Mouse (Mus musculus) MEL (cell line): ENCODE results near the gene Vmn2r23. TPM values are rescaled to one million over a fixed set of nuclear protein-coding genes. Genes with fewer than 3 reads are reported as not detected.
"Not testable (repeated sequence)": the region's sequence is repeated elsewhere in the genome, so short reads cannot be mapped to it uniquely, and the experiment has no call there.

Source experiments
- DNase-seq: peaks from one replicate; pipeline ENCODE4 v3.0.0; 2011; ENCODE audit warnings: low read depth, low spot score
- H3K27ac ChIP-seq: 2 replicates; pipeline ENCODE4 v1.5.1; 2012; ENCODE audit warnings: low read depth, mild to moderate bottlenecking, control low read depth, low read length, moderate library complexity; ENCODE audit not compliant: control insufficient read depth
- H3K27me3 ChIP-seq, 2 experiments: fragments of 150-350 bp in 1 of 2; sonication (generic) in 1 of 2; 2 replicates each; pipeline ENCODE4 v1.6.1; 2012; ENCODE audit warnings: low read length in 2 of 2, mild to moderate bottlenecking in 2 of 2, improper control_type of control experiment in 1 of 2, moderate library complexity in 1 of 2; ENCODE audit not compliant: insufficient read depth in 2 of 2, control insufficient read depth in 1 of 2
- H3K36me3 ChIP-seq, 2 experiments: 2 replicates each; pipeline ENCODE4 v1.6.1; 2012 to 2014; ENCODE audit warnings: low read length in 2 of 2, improper control_type of control experiment in 1 of 2, inconsistent platforms in 1 of 2, mild to moderate bottlenecking in 1 of 2; ENCODE audit not compliant: insufficient read depth in 2 of 2, control insufficient read depth in 1 of 2
- H3K4me1 ChIP-seq, 2 experiments: fragments of 150-350 bp in 1 of 2; sonication (generic) in 1 of 2; 2 replicates each; pipeline ENCODE4 v1.6.1; 2012; ENCODE audit warnings: low read length in 2 of 2, improper control_type of control experiment in 1 of 2, mild to moderate bottlenecking in 1 of 2; ENCODE audit not compliant: insufficient read depth in 2 of 2, control insufficient read depth in 1 of 2
- H3K4me3 ChIP-seq, 2 experiments: fragments of 150-350 bp in 1 of 2; sonication (generic) in 1 of 2; 2 replicates each; pipeline ENCODE4 v1.5.1; 2012; ENCODE audit warnings: low read depth in 2 of 2, low read length in 2 of 2, mild to moderate bottlenecking in 2 of 2, moderate library complexity in 2 of 2, control low read depth in 1 of 2, improper control_type of control experiment in 1 of 2; ENCODE audit not compliant: control insufficient read depth in 1 of 2, insufficient read depth in 1 of 2
- H3K79me2 ChIP-seq: 2 replicates; pipeline ENCODE4 v1.6.1; 2012; ENCODE audit warnings: mild to moderate bottlenecking, low read length, moderate library complexity; ENCODE audit not compliant: control insufficient read depth, poor library complexity, insufficient read depth
- H3K9ac ChIP-seq: 2 replicates; pipeline ENCODE4 v1.6.1; 2012; ENCODE audit warnings: low read depth, mild to moderate bottlenecking, control low read depth, low read length, moderate library complexity; ENCODE audit not compliant: control insufficient read depth, poor library complexity, severe bottlenecking
- H3K9me3 ChIP-seq: fragments of 150-350 bp; sonication (generic); replicated peaks from 2 replicates; pipeline ENCODE4 v1.6.1; 2012; ENCODE audit warnings: mild to moderate bottlenecking, low read length, improper control_type of control experiment, moderate library complexity; ENCODE audit not compliant: insufficient read depth
- BHLHE40 ChIP-seq: IDR thresholded peaks from 2 replicates; pipeline ENCODE4 v1.6.1; 2012; ENCODE audit warnings: low read depth, mild to moderate bottlenecking, inconsistent platforms, low read length, improper control_type of control experiment, borderline replicate concordance
- CHD1 ChIP-seq: IDR thresholded peaks from 2 replicates; pipeline ENCODE4 v1.6.1; 2012; ENCODE audit warnings: low read depth, mild to moderate bottlenecking, inconsistent platforms, low read length, improper control_type of control experiment
- CTCF ChIP-seq, 3 experiments: IDR thresholded peaks in 2 of 3; conservative IDR thresholded peaks in 1 of 3; 2 replicates each; pipeline ENCODE4 v1.5.1; 2011 to 2012; ENCODE audit warnings: low read length in 3 of 3, low read depth in 2 of 3, mild to moderate bottlenecking in 2 of 3, improper control_type of control experiment in 1 of 3, inconsistent platforms in 1 of 3, mixed read lengths in 1 of 3, moderate library complexity in 1 of 3; ENCODE audit not compliant: control insufficient read depth in 1 of 3, insufficient read depth in 1 of 3, poor library complexity in 1 of 3, severe bottlenecking in 1 of 3
- ETS1 ChIP-seq: IDR thresholded peaks from 2 replicates; pipeline ENCODE4 v1.6.1; 2012; ENCODE audit warnings: low read depth, mild to moderate bottlenecking, inconsistent platforms, low read length, improper control_type of control experiment, moderate library complexity
- GATA1 ChIP-seq: IDR thresholded peaks from 2 replicates; pipeline ENCODE4 v1.6.1; 2011; ENCODE audit warnings: low read depth, low read length, improper control_type of control experiment
- KAT2A ChIP-seq: conservative IDR thresholded peaks from 2 replicates; pipeline ENCODE4 v1.6.1; 2012; ENCODE audit warnings: low read depth, low read length, improper control_type of control experiment, inconsistent platforms
- MAFK ChIP-seq: IDR thresholded peaks from 2 replicates; pipeline ENCODE4 v1.6.1; 2011; ENCODE audit warnings: low read depth, mild to moderate bottlenecking, low read length, improper control_type of control experiment, borderline replicate concordance
- MAZ ChIP-seq: IDR thresholded peaks from 2 replicates; pipeline ENCODE4 v1.6.1; 2012; ENCODE audit warnings: low read depth, mild to moderate bottlenecking, inconsistent platforms, low read length, improper control_type of control experiment
- MEF2A ChIP-seq: IDR thresholded peaks from 2 replicates; pipeline ENCODE4 v1.6.1; 2014; ENCODE audit warnings: low read depth, mild to moderate bottlenecking, inconsistent platforms, low read length, improper control_type of control experiment; ENCODE audit not compliant: poor library complexity, insufficient replicate concordance, severe bottlenecking; ENCODE audit errors: extremely low read depth
- MYC ChIP-seq: IDR thresholded peaks from 2 replicates; pipeline ENCODE4 v1.6.1; 2011; ENCODE audit warnings: low read depth, mild to moderate bottlenecking, low read length, improper control_type of control experiment, moderate library complexity
- NELFE ChIP-seq: IDR thresholded peaks from 2 replicates; pipeline ENCODE4 v1.6.1; 2011; ENCODE audit warnings: low read depth, low read length, improper control_type of control experiment
- RAD21 ChIP-seq: IDR thresholded peaks from 2 replicates; pipeline ENCODE4 v1.6.1; 2011; ENCODE audit warnings: mild to moderate bottlenecking, low read depth, low read length, improper control_type of control experiment
- RCOR1 ChIP-seq: IDR thresholded peaks from 2 replicates; pipeline ENCODE4 v1.6.1; 2012; ENCODE audit warnings: low read depth, mild to moderate bottlenecking, inconsistent platforms, low read length, improper control_type of control experiment
- SMC3 ChIP-seq: IDR thresholded peaks from 2 replicates; pipeline ENCODE4 v1.6.1; 2011; ENCODE audit warnings: low read depth, low read length, improper control_type of control experiment
- TBP ChIP-seq: IDR thresholded peaks from 2 replicates; pipeline ENCODE4 v1.8.0; 2011; ENCODE audit warnings: low read depth, low read length, improper control_type of control experiment
- TCF12 ChIP-seq: IDR thresholded peaks from 2 replicates; pipeline ENCODE4 v1.6.1; 2014; ENCODE audit warnings: low read depth, mild to moderate bottlenecking, inconsistent platforms, low read length, improper control_type of control experiment, moderate library complexity
- UBTF ChIP-seq: IDR thresholded peaks from 2 replicates; pipeline ENCODE4 v1.6.1; 2012; ENCODE audit warnings: low read depth, mild to moderate bottlenecking, inconsistent platforms, low read length, improper control_type of control experiment, moderate library complexity, borderline replicate concordance; ENCODE audit not compliant: insufficient read depth
- ZC3H11A ChIP-seq: IDR thresholded peaks from 2 replicates; pipeline ENCODE4 v1.6.1; 2012; ENCODE audit warnings: low read depth, mild to moderate bottlenecking, inconsistent platforms, low read length, improper control_type of control experiment
- ZKSCAN1 ChIP-seq: IDR thresholded peaks from 2 replicates; pipeline ENCODE4 v1.6.1; 2012; ENCODE audit warnings: low read depth, mild to moderate bottlenecking, inconsistent platforms, low read length, improper control_type of control experiment, moderate library complexity
- ZMIZ1 ChIP-seq: IDR thresholded peaks from 2 replicates; pipeline ENCODE4 v1.6.1; 2012; ENCODE audit warnings: low read depth, mild to moderate bottlenecking, inconsistent platforms, low read length, improper control_type of control experiment, moderate library complexity
- polyA plus RNA-seq, 2 experiments: library from polyadenylated mRNA; stranded (reverse) in 1 of 2; unstranded in 1 of 2; fragments of >175 nt in 1 of 2; fragments of >200 nt in 1 of 2; gene quantifications; 2 replicates each; pipeline versions ENCODE4 v1.2.1 to v1.2.4; 2012; ENCODE audit warnings: low replicate concordance in 2 of 2, low read depth in 1 of 2; ENCODE audit not compliant: insufficient read length in 2 of 2, insufficient read depth in 1 of 2, missing spikeins in 1 of 2
- total RNA-seq: library from RNA; depleted of rRNA; stranded (reverse); fragments of 300-350 nt; gene quantifications from 2 replicates; pipeline ENCODE4 v1.2.3, GENCODE M21; 2012; rRNA removed

The Vmn2r23 gene
- total RNA-seq (not detected in 2 replicates), polyA plus RNA-seq (not detected)

- no peak for TF ChIP-seq MYC
- no peak for TF ChIP-seq TBP
- no peak for TF ChIP-seq RCOR1
- no peak for TF ChIP-seq UBTF
- TF ChIP-seq ZKSCAN1, result no peak
- TF ChIP-seq GATA1, result no peak
- no peak for TF ChIP-seq MAFK
- TF ChIP-seq BHLHE40, result no peak
- TF ChIP-seq CTCF (IDR thresholded peaks at IDR 0.05 in 2 of 3, conservative IDR thresholded peaks at IDR 0.05 in 1 of 3; ENCODE audit: control insufficient read depth in 1 of 3, insufficient read depth in 1 of 3, low read depth in 2 of 3, low read length in 3 of 3, poor library complexity in 1 of 3, severe bottlenecking in 1 of 3), result no peak
- no peak for TF ChIP-seq ZMIZ1
- no peak for TF ChIP-seq MAZ
- TF ChIP-seq ETS1, result no peak
- TF ChIP-seq SMC3, result no peak
- no peak for TF ChIP-seq TCF12
- no peak for TF ChIP-seq NELFE
- TF ChIP-seq CHD1, result no peak
- H3K79me2 ChIP-seq, result no peaks in the 10 kb centered on the region
- H3K27ac ChIP-seq, result no peak within 1 kb of the TSS
- H3K9me3 ChIP-seq, result no peaks in the 10 kb centered on the region
- no peak within 1 kb of the TSS for H3K9ac ChIP-seq
- DNase-seq, result no peak
- no peaks in the 10 kb centered on the region for H3K27me3 ChIP-seq
- H3K36me3 ChIP-seq, result no peaks in the 10 kb centered on the region
- no peaks in the 10 kb centered on the region for H3K4me1 ChIP-seq
- H3K4me3 ChIP-seq, result no peak within 1 kb of the TSS
Observed at GRCm38 (mm10) chr6:123702370-123702769, at the start of gene Vmn2r23. Gene Vmn2r23 (plus strand): TSS chr6:123702670.

GRCm38 (mm10) chr6:123657040-123657439 lies 45.4 kb upstream of the Vmn2r23 start:
- Histone ChIP-seq H3K4me1 (no peaks in the 10 kb centered on the region), H3K9me3 (no peaks in the 10 kb centered on the region), H3K79me2 (no peaks in the 10 kb centered on the region), H3K4me3 (no peak overlapping the region), H3K27ac (no peak overlapping the region), H3K9ac (no peak overlapping the region), H3K27me3 (no peaks in the 10 kb centered on the region), H3K36me3 (no peaks in the 10 kb centered on the region)
- DNase-seq, result peak; percentile 26
- TF ChIP-seq CTCF (IDR thresholded peaks at IDR 0.05 in 2 of 3, conservative IDR thresholded peaks at IDR 0.05 in 1 of 3; ENCODE audit: control insufficient read depth in 1 of 3, insufficient read depth in 1 of 3, low read depth in 2 of 3, low read length in 3 of 3, poor library complexity in 1 of 3, severe bottlenecking in 1 of 3) (peak in 2 of 3 experiments; percentile 11 to 50; a peak in 2 of 6 replicates), MEF2A (no peak), SMC3 (peak; percentile 55), TCF12 (no peak), RAD21 (peak; percentile 57), KAT2A (no peak), ZC3H11A (peak; percentile 48)

GRCm38 (mm10) chr6:123696639-123697038 lies 5.8 kb upstream of the Vmn2r23 start:
- H3K9me3 ChIP-seq, H3K4me1 ChIP-seq, H3K27ac ChIP-seq, DNase-seq, H3K9ac ChIP-seq, H3K36me3 ChIP-seq, H3K27me3 ChIP-seq, H3K79me2 ChIP-seq, H3K4me3 ChIP-seq: not testable (repeated sequence)
